Mouse (Mus musculus): Measurements from ENCODE around the gene Lin28b. TPM values are rescaled to one million over a fixed set of nuclear protein-coding genes. Genes with fewer than 3 reads are reported as not detected.
"Not testable (repeated sequence)": the region's sequence is repeated elsewhere in the genome, so short reads cannot be mapped to it uniquely, and the experiment has no call there.

Gene Lin28b
- polyA plus RNA-seq, 1 experiment from 2014 or later = 0.61 TPM

DNA sequence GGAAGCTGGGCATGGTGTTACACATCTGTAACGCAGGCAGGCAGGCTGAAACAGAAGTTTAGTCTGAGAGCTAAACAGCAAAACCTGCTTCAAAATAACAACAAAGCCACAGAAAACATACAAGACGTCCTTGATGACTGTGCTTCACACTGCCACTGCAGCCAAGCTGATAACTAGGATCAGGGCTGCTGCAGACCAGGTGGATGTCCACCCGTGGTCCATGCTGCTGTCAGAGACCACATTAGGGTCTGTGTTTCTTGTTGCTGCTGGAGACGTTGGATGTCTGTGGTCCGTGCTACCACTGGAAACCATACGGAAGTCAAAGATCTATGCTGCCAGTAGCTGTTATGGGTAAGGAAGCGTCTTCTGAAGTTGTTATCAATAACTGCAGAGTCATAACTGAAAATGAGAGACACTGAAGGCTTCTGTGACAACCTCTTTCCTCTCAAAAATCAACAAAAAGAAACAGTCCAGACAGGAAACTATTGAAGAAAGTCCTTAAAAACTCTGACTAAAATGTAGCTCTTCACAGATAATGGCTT lies 86.4 kb downstream of the Lin28b start:
- Histone ChIP-seq H3K4me1 (no peaks in the 10 kb centered on the region), H3K36me3 (no peaks in the 10 kb centered on the region), H3K9me3 (no peaks in the 10 kb centered on the region), H3K27me3 (no peaks in the 10 kb centered on the region), H3K9ac (no peak overlapping the region), H3K4me3 (no peak overlapping the region), H3K4me2 (no peak overlapping the region), H3K27ac (no peak overlapping the region)
- 68% methylated on average over 7 of the region's 7 CpGs for WGBS
- no peak for ATAC-seq (ENCODE audit: insufficient number of reproducible peaks, low FRiP score, low TSS enrichment, low read depth)

- no peaks in the 10 kb centered on the region for H3K9me3 ChIP-seq
- H3K9ac ChIP-seq = no peak overlapping the region
- no peak overlapping the region for H3K4me3 ChIP-seq
- ATAC-seq (ENCODE audit: insufficient number of reproducible peaks, low FRiP score, low TSS enrichment, low read depth) = no peak
- no peaks in the 10 kb centered on the region for H3K4me1 ChIP-seq
- no peak overlapping the region for H3K4me2 ChIP-seq
- H3K36me3 ChIP-seq = no peaks in the 10 kb centered on the region
- no peak overlapping the region for H3K27ac ChIP-seq
- no peaks in the 10 kb centered on the region for H3K27me3 ChIP-seq
- WGBS = 70% methylated on average over 1 of the region's 1 CpGs
Measured at GRCm38 (mm10) chr10:45398211-45398610, 88.0 kb downstream of the Lin28b start.

GRCm38 (mm10) chr10:45382637-45382958 lies 103.6 kb downstream of the Lin28b start:
- Histone ChIP-seq H3K9ac (no peak overlapping the region), H3K4me1 (no peaks in the 10 kb centered on the region), H3K4me3 (no peak overlapping the region), H3K4me2 (no peak overlapping the region), H3K36me3 (no peaks in the 10 kb centered on the region), H3K9me3 (no peaks in the 10 kb centered on the region), H3K27me3 (no peaks in the 10 kb centered on the region), H3K27ac (no peak overlapping the region)
- no peak for ATAC-seq (ENCODE audit: insufficient number of reproducible peaks, low FRiP score, low TSS enrichment, low read depth)
- WGBS = 50% methylated on average over 3 of the region's 3 CpGs

DNA sequence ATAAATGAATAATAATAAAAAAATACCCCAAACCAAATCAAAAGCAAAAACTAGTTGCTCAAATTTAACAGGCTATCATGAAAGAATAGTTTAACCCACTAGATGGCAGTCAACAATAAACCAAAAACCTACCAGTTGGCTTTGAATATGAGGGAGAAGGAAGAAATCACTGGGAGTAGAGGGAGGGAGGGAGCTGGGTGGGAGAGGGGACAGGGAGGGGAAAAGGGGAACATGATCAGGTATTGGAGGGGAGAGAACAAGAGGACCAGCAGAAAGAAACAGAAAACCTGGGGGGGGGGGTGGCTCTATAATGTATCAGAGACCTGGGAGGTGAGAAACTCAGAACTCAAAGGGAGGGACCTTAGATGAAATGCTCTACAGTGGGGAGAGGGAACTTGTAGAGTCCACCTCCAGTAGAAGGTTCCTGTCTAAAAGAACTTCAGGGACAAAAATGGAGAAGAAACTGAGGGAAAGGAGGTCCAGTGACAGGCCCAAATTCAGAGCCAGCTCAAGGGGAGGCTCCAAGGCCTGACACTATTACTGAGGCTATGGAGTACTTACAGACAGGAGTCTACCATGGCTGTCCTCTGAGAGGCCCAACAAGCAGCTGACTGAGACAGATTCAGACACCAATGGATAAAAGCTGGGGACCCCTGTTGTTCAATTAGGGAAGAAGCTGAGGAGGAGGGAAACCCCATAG lies 104.1 kb downstream of the Lin28b start:
- no peaks in the 10 kb centered on the region for H3K9me3 ChIP-seq

DNA sequence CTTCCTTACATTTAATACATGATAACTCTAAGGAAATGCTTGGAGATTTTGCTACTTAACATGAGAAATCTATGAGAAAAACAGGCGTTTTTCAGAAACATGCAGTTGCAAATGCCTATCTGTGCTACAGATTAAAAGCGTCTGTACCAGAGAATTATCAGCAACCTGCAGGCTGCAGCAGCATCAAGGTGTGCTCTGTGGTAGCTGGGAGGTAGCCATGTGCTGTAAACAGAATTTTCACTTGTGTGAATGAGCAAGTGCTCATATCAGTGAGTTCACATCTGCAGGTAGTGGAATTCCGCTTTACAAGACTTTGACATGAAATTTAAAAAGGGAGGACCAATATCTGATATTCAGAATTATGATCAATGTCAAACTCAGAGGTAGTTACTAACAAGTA lies 107.9 kb downstream of the Lin28b start:
- H3K27ac ChIP-seq = no peak overlapping the region
- H3K4me2 ChIP-seq = no peak overlapping the region
- H3K9me3 ChIP-seq = no peaks in the 10 kb centered on the region
- no peaks in the 10 kb centered on the region for H3K27me3 ChIP-seq
- 82% methylated on average over 3 of the region's 3 CpGs for WGBS
- H3K9ac ChIP-seq = no peak overlapping the region
- no peaks in the 10 kb centered on the region for H3K36me3 ChIP-seq
- ATAC-seq (ENCODE audit: insufficient number of reproducible peaks, low FRiP score, low TSS enrichment, low read depth) = no peak
- no peak overlapping the region for H3K4me3 ChIP-seq
- no peaks in the 10 kb centered on the region for H3K4me1 ChIP-seq

More for the DNA sequence above, 104.1 kb downstream of the Lin28b start:
- H3K27me3 ChIP-seq = no peaks in the 10 kb centered on the region
- no peak overlapping the region for H3K4me3 ChIP-seq
- no peaks in the 10 kb centered on the region for H3K4me1 ChIP-seq
- ATAC-seq (ENCODE audit: insufficient number of reproducible peaks, low FRiP score, low TSS enrichment, low read depth) = no peak
- no peak overlapping the region for H3K27ac ChIP-seq
- no peaks in the 10 kb centered on the region for H3K36me3 ChIP-seq
- H3K9ac ChIP-seq = no peak overlapping the region
- H3K4me2 ChIP-seq = no peak overlapping the region

DNA sequence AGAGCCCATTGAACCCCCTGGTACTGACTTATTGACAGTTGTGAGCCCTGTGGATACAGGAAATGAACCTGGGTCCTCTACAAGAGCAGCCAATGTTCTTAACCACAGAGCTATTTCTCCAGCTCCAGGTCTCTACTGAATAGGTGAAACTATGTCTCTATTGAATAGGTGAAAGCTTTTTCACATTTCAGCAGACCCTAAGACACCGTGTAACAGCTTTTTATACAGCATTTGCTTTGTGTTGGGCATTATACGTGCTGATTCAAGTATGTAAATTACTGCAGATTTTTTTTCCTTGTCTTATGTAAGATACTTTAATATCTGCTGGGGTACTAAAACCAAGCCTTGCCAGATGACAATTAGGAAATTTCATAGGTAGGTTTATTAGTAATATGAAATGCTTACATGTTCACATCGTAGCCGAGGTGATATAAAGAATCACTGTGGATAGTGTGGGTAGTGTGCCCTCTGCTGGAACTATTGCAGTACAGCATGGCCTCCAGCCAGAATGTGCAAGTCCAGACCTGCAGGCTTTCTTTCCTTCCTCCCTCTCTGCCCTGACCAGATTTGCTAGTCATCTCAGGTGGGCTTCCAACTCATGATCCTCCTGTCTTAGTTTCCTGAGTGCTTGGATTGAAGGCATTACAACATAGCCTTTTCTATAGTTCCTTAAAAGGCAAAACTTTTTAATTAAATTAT lies 113.1 kb downstream of the Lin28b start:
- Histone ChIP-seq H3K27me3 (no peaks in the 10 kb centered on the region; the same call in 1 of the 2 replicates), H3K9me3 (no peaks in the 10 kb centered on the region), H3K4me2 (no peak overlapping the region), H3K36me3 (no peaks in the 10 kb centered on the region), H3K9ac (no peak overlapping the region), H3K4me1 (0 out of 2 replicates have a peak, but pooled peaks cover 3% of the 10 kb centered on the region), H3K27ac (no peak overlapping the region), H3K4me3 (no peak overlapping the region)
- ATAC-seq (ENCODE audit: insufficient number of reproducible peaks, low FRiP score, low TSS enrichment, low read depth) = no peak
- WGBS = 40% methylated on average over 4 of the region's 4 CpGs

DNA sequence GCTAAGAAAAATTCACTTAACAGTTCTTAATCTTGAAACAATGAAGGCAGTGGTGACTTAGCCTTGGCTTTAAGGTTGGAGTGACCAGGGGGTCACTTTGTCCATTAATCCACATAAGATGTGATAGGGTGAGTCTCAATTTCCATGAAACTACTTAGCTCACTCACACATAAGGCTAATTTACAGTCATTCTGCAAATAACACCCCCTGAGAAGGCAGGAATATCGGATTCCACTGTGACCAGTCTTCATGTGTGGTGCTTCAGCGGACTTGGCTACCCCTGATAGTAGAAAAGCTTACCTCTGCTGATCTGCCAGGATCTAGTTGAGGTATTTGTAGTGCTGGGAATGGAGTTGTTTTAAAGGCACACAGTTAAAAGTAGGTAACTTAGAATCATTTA lies 115.7 kb downstream of the Lin28b start:
- 89% methylated on average over 2 of the region's 2 CpGs for WGBS

DNA sequence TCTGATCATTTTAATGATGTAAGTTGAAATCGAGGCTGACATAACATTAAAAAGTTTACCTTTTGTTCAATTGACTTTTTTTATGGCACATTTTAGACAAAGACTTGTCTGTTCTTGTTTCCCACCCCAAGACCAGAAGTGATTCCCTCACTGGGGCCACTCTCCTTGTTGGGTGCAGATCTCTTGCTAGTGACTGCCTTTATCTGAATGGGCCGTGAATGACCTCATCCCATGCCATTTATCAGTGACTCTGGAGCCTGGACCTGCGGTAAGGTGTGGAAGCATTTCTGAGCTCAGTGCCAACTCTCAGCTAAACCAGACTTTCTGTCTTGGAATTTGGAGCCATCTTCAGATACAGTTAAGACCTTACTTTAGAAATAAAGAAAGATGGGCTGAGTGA lies 116.6 kb downstream of the Lin28b start:
- no peak overlapping the region for H3K27ac ChIP-seq
- no peaks in the 10 kb centered on the region for H3K36me3 ChIP-seq
- WGBS = 78% methylated on average over 3 of the region's 3 CpGs

More for the DNA sequence above, 115.7 kb downstream of the Lin28b start:
- no peaks in the 10 kb centered on the region for H3K9me3 ChIP-seq
- H3K9ac ChIP-seq = no peak overlapping the region
- H3K4me1 ChIP-seq = 0 out of 2 replicates have a peak, but pooled peaks cover 3% of the 10 kb centered on the region
- H3K36me3 ChIP-seq = no peaks in the 10 kb centered on the region
- H3K4me2 ChIP-seq = no peak overlapping the region
- ATAC-seq (ENCODE audit: insufficient number of reproducible peaks, low FRiP score, low TSS enrichment, low read depth) = no peak
- no peak overlapping the region for H3K4me3 ChIP-seq
- no peak overlapping the region for H3K27ac ChIP-seq
- H3K27me3 ChIP-seq = no peaks in the 10 kb centered on the region; the same call in 1 of the 2 replicates

GRCm38 (mm10) chr10:45366987-45367705 lies 119.0 kb downstream of the Lin28b start:
- H3K27ac ChIP-seq = no peak overlapping the region
- H3K36me3 ChIP-seq = no peaks in the 10 kb centered on the region
- H3K27me3 ChIP-seq = no peaks in the 10 kb centered on the region; the same call in 1 of the 2 replicates
- H3K4me1 ChIP-seq = 0 out of 2 replicates have a peak, but pooled peaks cover 3% of the 10 kb centered on the region
- no peak for ATAC-seq (ENCODE audit: insufficient number of reproducible peaks, low FRiP score, low TSS enrichment, low read depth)
- H3K4me3 ChIP-seq = no peak overlapping the region
- WGBS = 88% methylated on average over 17 of the region's 17 CpGs
- H3K9ac ChIP-seq = no peak overlapping the region
- no peak overlapping the region for H3K4me2 ChIP-seq
- H3K9me3 ChIP-seq = no peaks in the 10 kb centered on the region

More for the DNA sequence above, 116.6 kb downstream of the Lin28b start:
- Histone ChIP-seq H3K9me3 (no peaks in the 10 kb centered on the region), H3K4me3 (no peak overlapping the region), H3K9ac (no peak overlapping the region), H3K4me2 (no peak overlapping the region), H3K4me1 (0 out of 2 replicates have a peak, but pooled peaks cover 3% of the 10 kb centered on the region), H3K27me3 (no peaks in the 10 kb centered on the region; the same call in 1 of the 2 replicates)
- no peak for ATAC-seq (ENCODE audit: insufficient number of reproducible peaks, low FRiP score, low TSS enrichment, low read depth)

DNA sequence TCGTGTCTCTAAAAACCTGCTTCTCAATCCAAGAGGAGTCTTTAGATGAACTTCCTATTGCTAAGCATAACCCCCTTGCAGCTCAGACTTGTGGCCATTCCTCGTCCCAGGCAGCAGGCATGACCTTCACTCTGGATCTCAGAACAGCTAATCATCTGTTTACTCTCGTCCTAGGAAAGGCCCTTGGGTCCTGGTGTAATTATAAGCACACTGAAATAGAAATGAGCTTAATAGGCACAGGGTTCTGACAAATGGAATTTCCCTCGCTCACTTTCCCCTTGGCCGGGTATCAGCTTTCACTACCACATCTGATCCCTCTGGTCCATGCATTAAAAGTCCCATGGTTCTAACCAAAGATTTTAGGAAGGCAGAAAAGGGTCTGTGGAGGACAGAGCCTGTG lies 122.8 kb downstream of the Lin28b start:
- Histone ChIP-seq H3K4me1 (0 out of 2 replicates have a peak, but pooled peaks cover 3% of the 10 kb centered on the region), H3K27ac (no peak overlapping the region), H3K36me3 (no peaks in the 10 kb centered on the region), H3K9me3 (no peaks in the 10 kb centered on the region), H3K4me2 (no peak overlapping the region), H3K4me3 (no peak overlapping the region), H3K27me3 (no peaks in the 10 kb centered on the region), H3K9ac (no peak overlapping the region)
- ATAC-seq (ENCODE audit: insufficient number of reproducible peaks, low FRiP score, low TSS enrichment, low read depth) = no peak
- WGBS = 19% methylated on average over 5 of the region's 5 CpGs

DNA sequence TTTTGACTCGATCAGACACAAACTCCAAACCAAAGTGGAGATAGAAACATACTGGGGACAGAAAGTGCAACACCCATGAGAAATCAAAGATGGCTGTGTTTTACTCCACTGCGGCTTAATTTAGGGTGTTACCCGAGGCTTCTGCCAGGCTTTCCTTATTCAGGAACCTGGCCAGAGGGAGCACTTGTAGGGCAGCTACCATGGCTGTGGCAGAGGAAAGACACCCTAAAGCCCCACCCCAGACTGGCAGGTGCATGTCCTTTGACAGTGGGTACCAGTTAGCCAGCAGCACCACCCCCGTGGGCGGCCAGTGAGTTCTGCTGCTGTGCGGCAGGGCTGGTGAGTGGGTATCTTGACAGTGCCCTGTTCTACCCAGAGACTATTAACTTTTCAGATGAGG lies 130.1 kb downstream of the Lin28b start:
- Histone ChIP-seq H3K9me3 (no peaks in the 10 kb centered on the region), H3K4me3 (no peak overlapping the region), H3K27ac (no peak overlapping the region), H3K4me1 (no peaks in the 10 kb centered on the region), H3K9ac (no peak overlapping the region), H3K36me3 (no peaks in the 10 kb centered on the region; the same call in 1 of the 2 replicates), H3K4me2 (no peak overlapping the region), H3K27me3 (no peaks in the 10 kb centered on the region)
- 92% methylated on average over 6 of the region's 6 CpGs for WGBS
- no peak for ATAC-seq (ENCODE audit: insufficient number of reproducible peaks, low FRiP score, low TSS enrichment, low read depth)

GRCm38 (mm10) chr10:45348143-45348542 lies 138.1 kb downstream of the Lin28b start:
- not testable (repeated sequence) for H3K27ac ChIP-seq; H3K9ac ChIP-seq; ATAC-seq (ENCODE audit: insufficient number of reproducible peaks, low FRiP score, low TSS enrichment, low read depth); H3K27me3 ChIP-seq; H3K4me2 ChIP-seq; H3K36me3 ChIP-seq; H3K9me3 ChIP-seq; H3K4me1 ChIP-seq; H3K4me3 ChIP-seq
- WGBS = 90% methylated on average over 3 of the region's 3 CpGs

Measured in limb, embryonic 15.5 days (tissue).